Mouse (Mus musculus): ENCODE measurements around the gene Eepd1. TPM values are rescaled to one million over a fixed set of nuclear protein-coding genes. Genes with fewer than 3 reads are reported as not detected.

Gene Eepd1
- polyA plus RNA-seq, 1 experiment, result not detected

- 0 out of 2 replicates have a peak overlapping the region, but pooled peaks have one; percentile 14 for H3K27ac ChIP-seq (ENCODE audit: insufficient read depth, low read depth, low read length)
- TF ChIP-seq CTCF (IDR thresholded peaks at IDR 0.05; ENCODE audit: insufficient read depth, low read depth, low read length) (no peak), POLR2A (IDR thresholded peaks at IDR 0.05; ENCODE audit: insufficient read depth, low read depth, low read length) (no peak)
- H3K4me3 ChIP-seq (ENCODE audit: insufficient read depth, low read depth, low read length), result no peak overlapping the region
- 37% methylated on average over 6 of the region's 6 CpGs for WGBS
- peaks cover 24% of the 10 kb centered on the region for H3K4me1 ChIP-seq (ENCODE audit: control insufficient read depth, insufficient read depth, low read length)
These were observed 37.8 kb downstream of the Eepd1 start for GRCm38 (mm10) chr9:25519193-25519592.

GRCm38 (mm10) chr9:25520826-25521225 is 39.5 kb downstream of the Eepd1 start:
- Histone ChIP-seq H3K4me1 (ENCODE audit: control insufficient read depth, insufficient read depth, low read length) (peaks cover 20% of the 10 kb centered on the region), H3K27ac (ENCODE audit: insufficient read depth, low read depth, low read length) (no peak overlapping the region), H3K4me3 (ENCODE audit: insufficient read depth, low read depth, low read length) (no peak overlapping the region)
- 77% methylated on average over 7 of the region's 7 CpGs for WGBS
- TF ChIP-seq CTCF (IDR thresholded peaks at IDR 0.05; ENCODE audit: insufficient read depth, low read depth, low read length), result no peak
- TF ChIP-seq POLR2A (IDR thresholded peaks at IDR 0.05; ENCODE audit: insufficient read depth, low read depth, low read length), result no peak

- H3K4me1 ChIP-seq (ENCODE audit: control insufficient read depth, insufficient read depth, low read length), result peaks cover 20% of the 10 kb centered on the region
- no peak for TF ChIP-seq POLR2A (IDR thresholded peaks at IDR 0.05; ENCODE audit: insufficient read depth, low read depth, low read length)
- TF ChIP-seq CTCF (IDR thresholded peaks at IDR 0.05; ENCODE audit: insufficient read depth, low read depth, low read length), result no peak
- H3K4me3 ChIP-seq (ENCODE audit: insufficient read depth, low read depth, low read length), result no peak overlapping the region
- WGBS, result 100% methylated on average over 2 of the region's 2 CpGs
- H3K27ac ChIP-seq (ENCODE audit: insufficient read depth, low read depth, low read length), result no peak overlapping the region
These were observed 40.5 kb downstream of the Eepd1 start for GRCm38 (mm10) chr9:25521825-25522224.

- no peak for TF ChIP-seq CTCF (IDR thresholded peaks at IDR 0.05; ENCODE audit: insufficient read depth, low read depth, low read length)
- no peak for TF ChIP-seq POLR2A (IDR thresholded peaks at IDR 0.05; ENCODE audit: insufficient read depth, low read depth, low read length)
- Histone ChIP-seq H3K4me1 (ENCODE audit: control insufficient read depth, insufficient read depth, low read length) (peaks cover 5% of the 10 kb centered on the region), H3K27ac (ENCODE audit: insufficient read depth, low read depth, low read length) (peak overlapping the region; percentile 46; the same call in 1 of the 2 replicates), H3K4me3 (ENCODE audit: insufficient read depth, low read depth, low read length) (no peak overlapping the region)
- WGBS, result 40% methylated on average over 1 of the region's 1 CpGs
These were observed 45.2 kb downstream of the Eepd1 start for GRCm38 (mm10) chr9:25526516-25526915.

GRCm38 (mm10) chr9:25526927-25527337 is 45.6 kb downstream of the Eepd1 start:
- H3K4me1 ChIP-seq (ENCODE audit: control insufficient read depth, insufficient read depth, low read length), result peaks cover 5% of the 10 kb centered on the region
- TF ChIP-seq POLR2A (IDR thresholded peaks at IDR 0.05; ENCODE audit: insufficient read depth, low read depth, low read length) (no peak), CTCF (IDR thresholded peaks at IDR 0.05; ENCODE audit: insufficient read depth, low read depth, low read length) (no peak)
- no peak overlapping the region for H3K4me3 ChIP-seq (ENCODE audit: insufficient read depth, low read depth, low read length)
- peak overlapping the region; percentile 46; the same call in 1 of the 2 replicates for H3K27ac ChIP-seq (ENCODE audit: insufficient read depth, low read depth, low read length)

GRCm38 (mm10) chr9:25527359-25528038 is 46.2 kb downstream of the Eepd1 start:
- H3K4me1 ChIP-seq (ENCODE audit: control insufficient read depth, insufficient read depth, low read length), result peaks cover 5% of the 10 kb centered on the region
- no peak overlapping the region for H3K4me3 ChIP-seq (ENCODE audit: insufficient read depth, low read depth, low read length)
- peak overlapping the region; percentile 46; the same call in 1 of the 2 replicates for H3K27ac ChIP-seq (ENCODE audit: insufficient read depth, low read depth, low read length)
- TF ChIP-seq CTCF (IDR thresholded peaks at IDR 0.05; ENCODE audit: insufficient read depth, low read depth, low read length), result no peak
- 53% methylated on average over 7 of the region's 7 CpGs for WGBS

GRCm38 (mm10) chr9:25531627-25532026 is 50.3 kb downstream of the Eepd1 start:
- H3K4me1 ChIP-seq (ENCODE audit: control insufficient read depth, insufficient read depth, low read length), result peaks cover 7% of the 10 kb centered on the region
- WGBS, result 48% methylated on average over 1 of the region's 1 CpGs
- no peak for TF ChIP-seq CTCF (IDR thresholded peaks at IDR 0.05; ENCODE audit: insufficient read depth, low read depth, low read length)
- H3K4me3 ChIP-seq (ENCODE audit: insufficient read depth, low read depth, low read length), result no peak overlapping the region
- no peak overlapping the region for H3K27ac ChIP-seq (ENCODE audit: insufficient read depth, low read depth, low read length)

- Histone ChIP-seq H3K27ac (ENCODE audit: insufficient read depth, low read depth, low read length) (no peak overlapping the region), H3K4me1 (ENCODE audit: control insufficient read depth, insufficient read depth, low read length) (peaks cover 7% of the 10 kb centered on the region), H3K4me3 (ENCODE audit: insufficient read depth, low read depth, low read length) (no peak overlapping the region)
- WGBS, result 68% methylated on average over 3 of the region's 3 CpGs
- no peak for TF ChIP-seq POLR2A (IDR thresholded peaks at IDR 0.05; ENCODE audit: insufficient read depth, low read depth, low read length)
These were observed 50.8 kb downstream of the Eepd1 start for GRCm38 (mm10) chr9:25532105-25532504.

- TF ChIP-seq CTCF (IDR thresholded peaks at IDR 0.05; ENCODE audit: insufficient read depth, low read depth, low read length) (no peak), POLR2A (IDR thresholded peaks at IDR 0.05; ENCODE audit: insufficient read depth, low read depth, low read length) (no peak)
- Histone ChIP-seq H3K27ac (ENCODE audit: insufficient read depth, low read depth, low read length) (no peak overlapping the region; the same call in 1 of the 2 replicates), H3K4me1 (ENCODE audit: control insufficient read depth, insufficient read depth, low read length) (peaks cover 5% of the 10 kb centered on the region; the same call in 1 of the 2 replicates), H3K4me3 (ENCODE audit: insufficient read depth, low read depth, low read length) (no peak overlapping the region)
- 66% methylated on average over 3 of the region's 3 CpGs for WGBS
These were observed 54.1 kb downstream of the Eepd1 start for GRCm38 (mm10) chr9:25535487-25535886.
